Mouse (Mus musculus): Measurements from ENCODE around the gene B3gntl1. TPM values are rescaled to one million over a fixed set of nuclear protein-coding genes. Genes with fewer than 3 reads are reported as not detected.

The B3gntl1 gene
- total and polyA plus RNA-seq, 2 experiments from 2014 or later, result 6.1 to 11.0 TPM

DNA sequence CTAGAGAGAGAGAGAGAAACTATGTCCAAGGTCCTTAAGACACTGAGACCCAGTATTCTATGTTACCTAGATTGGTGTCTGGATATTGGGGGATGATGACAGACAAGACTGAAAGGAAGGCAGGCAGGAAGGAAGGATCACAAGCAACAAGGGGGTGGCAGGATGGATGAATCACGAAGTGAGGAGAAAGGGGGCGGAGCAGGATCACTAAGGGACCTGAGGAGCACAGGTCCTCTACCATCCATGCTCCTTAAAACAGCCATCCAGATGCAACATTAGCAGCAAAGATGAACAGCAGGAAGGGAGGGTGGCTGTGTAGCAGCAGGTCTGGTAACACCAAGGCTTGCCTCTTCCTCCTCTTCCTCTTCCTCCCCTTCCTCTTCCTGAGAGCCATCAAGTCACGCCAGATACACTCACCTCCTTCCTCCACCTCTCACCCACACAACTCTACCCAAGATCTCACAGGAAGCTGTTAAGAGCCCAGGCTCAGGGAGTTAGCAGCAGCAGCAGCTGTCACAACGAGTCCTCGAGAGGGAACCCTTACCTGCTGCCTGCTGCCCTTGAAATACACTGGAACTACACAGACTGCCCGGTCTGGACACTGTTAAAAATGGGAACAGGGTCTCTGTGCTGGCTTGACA is 17.7 kb downstream of the B3gntl1 start:
- no peak overlapping the region for H3K9ac ChIP-seq
- TF ChIP-seq CTCF (IDR thresholded peaks at IDR 0.05; ENCODE audit: low read depth), result no peak
- DNase-seq (no peak), ATAC-seq (no peak)
- 91% methylated on average over 6 of the region's 6 CpGs for WGBS
- no peaks in the 10 kb centered on the region for H3K27me3 ChIP-seq (ENCODE audit: insufficient read depth, low read length)
- H3K4me1 ChIP-seq (ENCODE audit: insufficient read depth), result no peaks in the 10 kb centered on the region
- no peaks in the 10 kb centered on the region for H3K9me3 ChIP-seq (ENCODE audit: low read length)
- no peak overlapping the region for H3K4me2 ChIP-seq (ENCODE audit: low read depth)
- H3K27ac ChIP-seq (ENCODE audit: low read depth, low read length), result no peak overlapping the region
- no peaks in the 10 kb centered on the region for H3K36me3 ChIP-seq (ENCODE audit: insufficient read depth)
- H3K4me3 ChIP-seq (ENCODE audit: low read depth, low read length), result no peak overlapping the region

DNA sequence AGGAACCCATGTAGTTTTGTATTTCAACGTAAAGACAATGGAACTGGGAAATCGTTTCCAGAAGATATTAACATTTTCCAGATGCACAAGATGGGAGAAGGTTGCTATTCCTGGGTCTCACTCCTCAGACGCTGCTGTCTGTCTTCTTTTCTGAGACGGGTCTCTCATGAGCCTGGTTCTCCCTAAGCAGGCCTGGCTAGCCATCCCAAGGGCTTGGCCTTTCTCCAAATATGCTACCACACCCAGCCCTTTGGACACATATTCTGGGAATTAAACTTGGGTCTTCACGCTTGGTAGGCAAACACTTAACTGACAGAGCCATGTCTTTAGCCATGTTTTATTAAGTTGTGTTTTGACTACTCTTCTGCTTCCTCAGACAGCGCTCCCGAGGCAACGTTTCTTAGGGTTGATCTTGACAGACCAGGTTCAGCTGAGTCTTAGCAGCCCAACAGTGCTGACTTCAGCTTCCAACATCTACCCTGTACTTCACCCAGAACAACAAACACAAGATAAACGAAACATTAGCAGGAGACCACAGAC is 18.5 kb downstream of the B3gntl1 start:
- Histone ChIP-seq H3K4me2 (ENCODE audit: low read depth) (no peak overlapping the region), H3K4me3 (ENCODE audit: low read depth, low read length) (no peak overlapping the region), H3K27ac (ENCODE audit: low read depth, low read length) (no peak overlapping the region), H3K4me1 (ENCODE audit: insufficient read depth) (no peaks in the 10 kb centered on the region), H3K9ac (no peak overlapping the region), H3K9me3 (ENCODE audit: low read length) (no peaks in the 10 kb centered on the region), H3K36me3 (ENCODE audit: insufficient read depth) (no peaks in the 10 kb centered on the region), H3K27me3 (ENCODE audit: insufficient read depth, low read length) (no peaks in the 10 kb centered on the region)
- no peak for ATAC-seq
- no peak for TF ChIP-seq CTCF (IDR thresholded peaks at IDR 0.05; ENCODE audit: low read depth)
- 82% methylated on average over 9 of the region's 9 CpGs for WGBS
- no peak for DNase-seq

DNA sequence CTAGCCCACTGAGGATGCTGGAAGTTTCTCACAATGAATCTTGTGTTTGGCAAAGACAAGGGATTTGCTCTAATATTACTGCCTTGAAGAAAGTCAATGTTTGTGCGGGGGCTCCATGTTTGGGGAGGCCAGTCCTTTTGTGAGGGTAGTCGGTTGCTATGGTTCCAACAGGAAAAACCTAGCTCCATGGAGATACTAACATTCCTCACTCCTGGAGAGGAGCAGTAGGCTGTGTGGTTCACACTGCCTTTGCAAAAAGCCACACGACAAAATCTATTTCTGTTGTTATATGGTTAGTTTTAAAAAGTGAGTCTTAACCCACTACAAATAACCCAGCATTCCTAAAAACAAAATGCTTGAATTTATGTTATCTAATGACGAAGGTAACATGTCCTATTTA is 19.3 kb downstream of the B3gntl1 start:
- WGBS, result 78% methylated on average over 4 of the region's 4 CpGs
- Histone ChIP-seq H3K27ac (ENCODE audit: low read depth, low read length) (no peak overlapping the region), H3K4me2 (ENCODE audit: low read depth) (no peak overlapping the region), H3K27me3 (ENCODE audit: insufficient read depth, low read length) (no peaks in the 10 kb centered on the region), H3K9ac (no peak overlapping the region), H3K36me3 (ENCODE audit: insufficient read depth) (peaks cover 5% of the 10 kb centered on the region; the same call in 1 of the 2 replicates), H3K4me1 (ENCODE audit: insufficient read depth) (no peaks in the 10 kb centered on the region), H3K9me3 (ENCODE audit: low read length) (no peaks in the 10 kb centered on the region), H3K4me3 (ENCODE audit: low read depth, low read length) (no peak overlapping the region)
- TF ChIP-seq CTCF (IDR thresholded peaks at IDR 0.05; ENCODE audit: low read depth), result no peak
- ATAC-seq (no peak), DNase-seq (no peak)

DNA sequence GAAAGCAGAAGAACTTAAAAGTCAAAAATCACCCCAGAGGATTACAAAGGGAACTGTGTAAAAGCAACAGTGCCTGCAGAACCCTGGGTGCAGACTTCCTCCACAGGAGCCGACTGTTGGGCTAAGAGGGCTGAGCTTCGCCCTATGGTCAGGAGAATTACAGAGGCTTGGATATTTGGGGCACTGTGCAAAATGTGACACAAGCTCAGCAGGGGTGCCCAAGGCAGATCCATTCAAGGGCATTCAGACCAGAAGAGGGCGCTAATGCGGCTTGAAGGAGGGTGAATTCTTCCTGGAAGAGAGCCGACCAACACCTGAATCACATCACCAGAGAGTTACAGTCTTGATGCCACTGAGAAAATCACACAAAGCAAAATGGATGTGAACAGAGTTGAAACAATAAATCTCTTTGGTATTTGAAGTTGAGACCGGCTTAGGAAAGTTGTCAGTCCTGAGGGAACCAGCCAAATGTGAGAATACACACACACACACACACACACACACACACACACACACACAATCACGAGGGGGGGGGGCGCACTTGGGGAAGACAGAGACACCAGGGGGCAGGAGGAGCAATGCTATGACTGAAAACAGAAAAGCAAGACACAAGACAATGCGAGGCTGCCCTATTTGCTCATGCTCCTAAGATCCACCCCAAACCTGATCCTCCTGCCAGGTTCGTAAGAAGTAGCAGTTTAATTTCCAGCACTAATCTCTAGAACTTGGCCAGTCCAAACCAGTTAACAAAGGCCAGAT is 20.2 kb downstream of the B3gntl1 start:
- Histone ChIP-seq H3K36me3 (ENCODE audit: insufficient read depth) (peaks cover 8% of the 10 kb centered on the region; the same call in 1 of the 2 replicates), H3K27ac (ENCODE audit: low read depth, low read length) (no peak overlapping the region), H3K9me3 (ENCODE audit: low read length) (no peaks in the 10 kb centered on the region), H3K4me3 (ENCODE audit: low read depth, low read length) (no peak overlapping the region), H3K27me3 (ENCODE audit: insufficient read depth, low read length) (no peaks in the 10 kb centered on the region), H3K9ac (no peak overlapping the region), H3K4me1 (ENCODE audit: insufficient read depth) (no peaks in the 10 kb centered on the region), H3K4me2 (ENCODE audit: low read depth) (no peak overlapping the region)
- peak; percentile 52 for DNase-seq
- TF ChIP-seq CTCF (IDR thresholded peaks at IDR 0.05; ENCODE audit: low read depth), result peak; percentile 59
- 56% methylated on average over 10 of the region's 10 CpGs for WGBS
- ATAC-seq, result no peak

DNA sequence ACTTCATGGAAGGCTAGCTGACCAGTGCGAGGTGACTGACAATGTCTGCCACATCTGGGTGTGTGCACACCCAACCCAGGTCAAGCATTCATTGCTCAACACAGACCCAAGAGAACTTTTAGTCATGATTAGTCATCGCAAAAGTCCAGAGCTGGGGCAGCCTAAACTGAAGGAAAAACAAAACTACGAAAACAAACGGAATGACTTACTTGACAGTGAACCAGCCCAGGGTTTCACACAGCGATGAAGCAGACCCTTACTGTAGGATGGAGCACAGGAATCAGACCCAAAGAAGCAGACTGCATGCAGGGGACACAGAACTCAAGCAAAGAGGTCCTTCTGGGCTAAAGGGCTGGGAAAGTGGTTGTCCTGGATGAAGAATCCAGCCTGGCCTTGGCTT is 21.0 kb downstream of the B3gntl1 start:
- 94% methylated on average over 5 of the region's 5 CpGs for WGBS

DNA sequence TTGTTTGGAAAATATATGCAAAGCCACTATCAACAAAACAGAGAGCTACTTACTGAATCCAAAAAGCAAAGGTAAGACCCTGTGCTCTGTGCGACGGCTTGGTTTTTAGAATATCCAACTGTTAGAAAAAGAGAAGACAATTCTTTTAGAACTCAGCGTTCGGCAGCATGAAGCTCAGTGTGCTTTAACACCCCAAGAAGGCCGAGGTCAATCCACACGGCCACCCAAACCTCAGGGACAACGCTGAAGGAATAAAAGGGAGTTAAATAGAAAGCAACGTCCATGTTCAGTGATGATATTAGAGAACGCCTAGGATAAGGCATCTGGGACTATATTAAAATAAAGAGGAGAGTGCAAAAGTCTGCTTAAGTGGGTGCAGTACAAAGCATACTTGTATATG is 21.4 kb downstream of the B3gntl1 start:
- H3K9ac ChIP-seq, result no peak overlapping the region
- no peak for TF ChIP-seq CTCF (IDR thresholded peaks at IDR 0.05; ENCODE audit: low read depth)
- no peak for DNase-seq
- H3K36me3 ChIP-seq (ENCODE audit: insufficient read depth), result peaks cover 8% of the 10 kb centered on the region; the same call in 1 of the 2 replicates
- H3K4me3 ChIP-seq (ENCODE audit: low read depth, low read length), result no peak overlapping the region
- no peak for ATAC-seq
- no peak overlapping the region for H3K27ac ChIP-seq (ENCODE audit: low read depth, low read length)
- 93% methylated on average over 9 of the region's 9 CpGs for WGBS
- no peak overlapping the region for H3K4me2 ChIP-seq (ENCODE audit: low read depth)
- no peaks in the 10 kb centered on the region for H3K9me3 ChIP-seq (ENCODE audit: low read length)
- no peaks in the 10 kb centered on the region for H3K27me3 ChIP-seq (ENCODE audit: insufficient read depth, low read length)
- no peaks in the 10 kb centered on the region for H3K4me1 ChIP-seq (ENCODE audit: insufficient read depth)

More for the DNA sequence above, 21.0 kb downstream of the B3gntl1 start:
- Histone ChIP-seq H3K27ac (ENCODE audit: low read depth, low read length) (no peak overlapping the region), H3K9me3 (ENCODE audit: low read length) (no peaks in the 10 kb centered on the region), H3K4me2 (ENCODE audit: low read depth) (no peak overlapping the region), H3K4me1 (ENCODE audit: insufficient read depth) (no peaks in the 10 kb centered on the region), H3K9ac (no peak overlapping the region), H3K27me3 (ENCODE audit: insufficient read depth, low read length) (no peaks in the 10 kb centered on the region), H3K4me3 (ENCODE audit: low read depth, low read length) (no peak overlapping the region), H3K36me3 (ENCODE audit: insufficient read depth) (peaks cover 8% of the 10 kb centered on the region; the same call in 1 of the 2 replicates)
- no peak for TF ChIP-seq CTCF (IDR thresholded peaks at IDR 0.05; ENCODE audit: low read depth)
- no peak for DNase-seq
- no peak for ATAC-seq

DNA sequence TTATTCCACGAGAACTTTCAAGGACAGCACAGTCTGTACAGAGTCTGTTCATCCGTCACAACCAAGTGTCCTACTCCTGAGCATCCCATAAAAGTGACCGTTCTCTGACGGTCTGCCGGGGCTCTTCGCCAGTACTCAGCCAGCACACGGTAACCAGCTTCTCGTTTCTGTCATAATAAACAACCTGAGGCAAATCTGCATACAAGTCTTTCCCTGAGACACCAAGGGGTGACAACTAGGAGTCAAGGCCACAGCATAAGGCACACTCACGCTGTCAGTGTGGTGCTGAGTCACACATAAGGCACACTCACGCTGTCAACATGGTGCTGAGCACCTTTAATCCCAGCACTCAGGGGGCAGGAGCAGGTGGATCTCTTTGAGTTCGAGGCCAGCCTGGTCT is 22.3 kb downstream of the B3gntl1 start:
- no peak for TF ChIP-seq CTCF (IDR thresholded peaks at IDR 0.05; ENCODE audit: low read depth)
- DNase-seq, result no peak
- no peak overlapping the region for H3K4me2 ChIP-seq (ENCODE audit: low read depth)
- no peaks in the 10 kb centered on the region for H3K9me3 ChIP-seq (ENCODE audit: low read length)
- no peak for ATAC-seq
- WGBS, result 90% methylated on average over 11 of the region's 11 CpGs
- no peak overlapping the region for H3K4me3 ChIP-seq (ENCODE audit: low read depth, low read length)
- H3K9ac ChIP-seq, result no peak overlapping the region
- no peaks in the 10 kb centered on the region for H3K4me1 ChIP-seq (ENCODE audit: insufficient read depth)
- no peak overlapping the region for H3K27ac ChIP-seq (ENCODE audit: low read depth, low read length)
- peaks cover 8% of the 10 kb centered on the region; the same call in 1 of the 2 replicates for H3K36me3 ChIP-seq (ENCODE audit: insufficient read depth)
- H3K27me3 ChIP-seq (ENCODE audit: insufficient read depth, low read length), result no peaks in the 10 kb centered on the region
